11 mouse cellular contexts compared by ENCODE assay signal in genomic region chr11:32588892-32589172, GRCm38 (mm10). TPM values are rescaled to one million over a fixed set of nuclear protein-coding genes. Genes with fewer than 3 reads are reported as not detected.
DNase-seq lines count a peak whose midpoint lies in the region; ATAC-seq and TF ChIP-seq lines count a peak whose summit lies in the region.
"Had no signal": no experiment of that assay in that cellular context is flagged by ENCODE, and none has a peak within 500 bp of the region (broad histone marks: within the 10 kb centered on the region; RNA-seq: fewer than 3 reads in every experiment).

No protein-coding gene starts in this region.

- ATAC-seq in kidney, embryonic 16.5 days (ENCODE audit: low FRiP score, low TSS enrichment) = 0 out of 2 replicates have a peak, but pooled peaks have one; percentile 11
- ATAC-seq in forebrain, embryonic 15.5 days (replicated peaks) = peak; percentile 58
- ATAC-seq in hindbrain, embryonic 16.5 days = peak; percentile 9; the same call in 1 of the 2 replicates
- ATAC-seq in midbrain, postnatal 0 days (ENCODE audit: low FRiP score) = 0 out of 2 replicates have a peak, but pooled peaks have one; percentile 17
- no peak for ATAC-seq in erythroid progenitor cell, adult 5-6 weeks (replicated peaks; ENCODE audit: low FRiP score, poor library complexity, severe bottlenecking)
- ATAC-seq: liver, postnatal 0 days had no signal

- peaks cover 9% of the 10 kb centered on the region for H3K4me1 ChIP-seq in kidney, embryonic 16.5 days (ENCODE audit: insufficient read depth, low read length)
- H3K4me1 ChIP-seq in kidney, adult 2 months (ENCODE audit: control insufficient read depth, insufficient read depth, low read length) = no peaks in the 10 kb centered on the region
- H3K4me1 ChIP-seq in forebrain, embryonic 15.5 days = peaks cover 15% of the 10 kb centered on the region
- H3K4me1 ChIP-seq in hindbrain, embryonic 16.5 days (ENCODE audit: control insufficient read depth, insufficient read depth, low read depth, low read length) = peaks cover 8% of the 10 kb centered on the region; the same call in 1 of the 2 replicates
- H3K4me1 ChIP-seq in midbrain, postnatal 0 days (ENCODE audit: insufficient read depth, low read length) = no peaks in the 10 kb centered on the region

- TF ChIP-seq CTCF in kidney, adult 2 months (conservative IDR thresholded peaks at IDR 0.05; ENCODE audit: insufficient read depth, insufficient read length, low read depth, low read length) = no peak
- no peak for TF ChIP-seq CTCF in midbrain, postnatal 0 days (IDR thresholded peaks at IDR 0.05)

- TF ChIP-seq POLR2A in kidney, adult 2 months (IDR thresholded peaks at IDR 0.05; ENCODE audit: low read depth, low read length) = no peak

- no peak overlapping the region for H3K27ac ChIP-seq in kidney, embryonic 16.5 days (ENCODE audit: low read length)
- no peak overlapping the region for H3K27ac ChIP-seq in kidney, adult 2 months (ENCODE audit: insufficient read depth, low read depth, low read length)
- no peak overlapping the region for H3K27ac ChIP-seq in forebrain, embryonic 15.5 days (replicated peaks)
- H3K27ac ChIP-seq in hindbrain, embryonic 16.5 days (ENCODE audit: low read depth, low read length) = no peak overlapping the region
- H3K27ac ChIP-seq in midbrain, postnatal 0 days (ENCODE audit: low read depth, low read length) = no peak overlapping the region
- H3K27ac ChIP-seq: layer of hippocampus, adult 2 months had no signal

- no peak overlapping the region for H3K9ac ChIP-seq in kidney, embryonic 16.5 days (replicated peaks; ENCODE audit: low read length)
- H3K9ac ChIP-seq in forebrain, embryonic 15.5 days (replicated peaks) = no peak overlapping the region
- H3K9ac ChIP-seq in hindbrain, embryonic 16.5 days (ENCODE audit: low read depth, low read length) = peak overlapping the region; percentile 37
- H3K9ac ChIP-seq in midbrain, postnatal 0 days (replicated peaks; ENCODE audit: low read length, poor library complexity, severe bottlenecking) = no peak overlapping the region
- H3K9ac ChIP-seq: liver, postnatal 0 days had no signal

- 85% methylated on average over 11 of the region's 11 CpGs for WGBS in kidney, embryonic 16.5 days
- 83% methylated on average over 11 of the region's 11 CpGs for WGBS in kidney, adult 2 months
- WGBS in forebrain, embryonic 15.5 days = 79% methylated on average over 11 of the region's 11 CpGs
- 76% methylated on average over 11 of the region's 11 CpGs for WGBS in hindbrain, embryonic 16.5 days
- WGBS in midbrain, postnatal 0 days = 75% methylated on average over 11 of the region's 11 CpGs

- H3K4me2 ChIP-seq in kidney, embryonic 16.5 days (replicated peaks; ENCODE audit: low read depth, low read length) = no peak overlapping the region
- H3K4me2 ChIP-seq in forebrain, embryonic 15.5 days (replicated peaks) = no peak overlapping the region
- H3K4me2 ChIP-seq in hindbrain, embryonic 16.5 days (ENCODE audit: low read length) = no peak overlapping the region; the same call in 1 of the 2 replicates
- no peak overlapping the region for H3K4me2 ChIP-seq in midbrain, postnatal 0 days (ENCODE audit: low read depth, low read length, poor library complexity, severe bottlenecking)
- H3K4me2 ChIP-seq: heart, embryonic 11.5 days had no signal

- 0 out of 2 replicates have a peak, but pooled peaks cover 3% of the 10 kb centered on the region for H3K36me3 ChIP-seq in kidney, embryonic 16.5 days (ENCODE audit: insufficient read depth, low read length)
- no peaks in the 10 kb centered on the region for H3K36me3 ChIP-seq in kidney, adult 2 months (ENCODE audit: control insufficient read depth, insufficient read depth, low read length)
- H3K36me3 ChIP-seq in forebrain, embryonic 15.5 days = no peaks in the 10 kb centered on the region
- H3K36me3 ChIP-seq in hindbrain, embryonic 16.5 days (ENCODE audit: control insufficient read depth, insufficient read depth, low read length) = no peaks in the 10 kb centered on the region
- H3K36me3 ChIP-seq in midbrain, postnatal 0 days (ENCODE audit: insufficient read depth, low read length) = no peaks in the 10 kb centered on the region

- H3K9me3 ChIP-seq in kidney, embryonic 16.5 days (ENCODE audit: low read length) = no peaks in the 10 kb centered on the region
- no peaks in the 10 kb centered on the region for H3K9me3 ChIP-seq in forebrain, embryonic 15.5 days
- H3K9me3 ChIP-seq in hindbrain, embryonic 16.5 days (ENCODE audit: control insufficient read depth, low read length) = no peaks in the 10 kb centered on the region
- no peaks in the 10 kb centered on the region for H3K9me3 ChIP-seq in midbrain, postnatal 0 days (ENCODE audit: low read length)

- no peak overlapping the region for H3K4me3 ChIP-seq in kidney, embryonic 16.5 days (ENCODE audit: low read length)
- no peak overlapping the region for H3K4me3 ChIP-seq in kidney, adult 2 months (ENCODE audit: insufficient read depth, low read depth, low read length)
- no peak overlapping the region for H3K4me3 ChIP-seq in forebrain, embryonic 15.5 days
- no peak overlapping the region for H3K4me3 ChIP-seq in hindbrain, embryonic 16.5 days (ENCODE audit: low read length)
- no peak overlapping the region for H3K4me3 ChIP-seq in midbrain, postnatal 0 days (ENCODE audit: low read depth, low read length)
- H3K4me3 ChIP-seq: layer of hippocampus, adult 2 months had no signal

- no peak for DNase-seq in kidney, adult 2 months
- no peak for DNase-seq in midbrain, postnatal 0 days (ENCODE audit: low spot score)
- DNase-seq in urinary bladder, postnatal 14 days (ENCODE audit: low spot score) = no peak
- DNase-seq in heart, postnatal 4 days = no peak

- no peaks in the 10 kb centered on the region for H3K27me3 ChIP-seq in kidney, embryonic 16.5 days (ENCODE audit: insufficient read depth, low read length)
- no peaks in the 10 kb centered on the region for H3K27me3 ChIP-seq in kidney, adult 2 months (replicated peaks; ENCODE audit: control insufficient read depth, insufficient read depth, low read length)
- no peaks in the 10 kb centered on the region for H3K27me3 ChIP-seq in forebrain, embryonic 15.5 days
- H3K27me3 ChIP-seq in hindbrain, embryonic 16.5 days (replicated peaks; ENCODE audit: control insufficient read depth, insufficient read depth, low read length) = no peaks in the 10 kb centered on the region
- H3K27me3 ChIP-seq in midbrain, postnatal 0 days (ENCODE audit: insufficient read depth, low read length) = no peaks in the 10 kb centered on the region

RNA-seq across cellular contexts. Expression of gene Fbxw11, which starts 53.7 kb away (rescaled TPM):
- 91.3 and 95.2 TPM in 2 replicates for polyA plus RNA-seq in kidney, embryonic 16.5 days (2015; fragmentation: Nextera tagmentation; extraction: Ambion mirVana)
- 62.2 and 63.7 TPM in 2 replicates for polyA plus RNA-seq in kidney, adult 2 months (2012; rRNA removed)
- polyA plus RNA-seq in forebrain, embryonic 15.5 days (2015; fragmentation: Nextera tagmentation; extraction: Ambion mirVana) = 125 and 127 TPM in 2 replicates
- polyA plus RNA-seq in hindbrain, embryonic 16.5 days (2015; fragmentation: Nextera tagmentation; extraction: Ambion mirVana) = 106 and 121 TPM in 2 replicates
- 130 and 140 TPM in 2 replicates for total RNA-seq in midbrain, postnatal 0 days (2014; rRNA removed)
- 97.1 and 100 TPM in 2 replicates for polyA plus RNA-seq in midbrain, postnatal 0 days (2015; fragmentation: Nextera tagmentation; extraction: Ambion mirVana)
- total RNA-seq in heart, postnatal 4 days (2021) = 10 to 100 TPM; 77.1 to 77.3 TPM
- total RNA-seq in erythroid progenitor cell, adult 5-6 weeks (2015; ENCODE audit: low replicate concordance) = 8.4 and 16.6 TPM in 2 replicates
- total RNA-seq in erythroid progenitor cell, adult 5-6 weeks (2017; ENCODE audit: low replicate concordance) = 14.9 and 30.0 TPM in 2 replicates

RNA-seq across cellular contexts. Expression of gene Stk10, which starts 55.7 kb away (rescaled TPM):
- 5.6 and 6.5 TPM in 2 replicates for polyA plus RNA-seq in kidney, embryonic 16.5 days (2015; fragmentation: Nextera tagmentation; extraction: Ambion mirVana)
- polyA plus RNA-seq in kidney, adult 2 months (2012; rRNA removed) = 6.3 and 9.4 TPM in 2 replicates
- polyA plus RNA-seq in forebrain, embryonic 15.5 days (2015; fragmentation: Nextera tagmentation; extraction: Ambion mirVana) = 1.4 and 2.1 TPM in 2 replicates
- polyA plus RNA-seq in hindbrain, embryonic 16.5 days (2015; fragmentation: Nextera tagmentation; extraction: Ambion mirVana) = 2.4 and 2.5 TPM in 2 replicates
- total RNA-seq in midbrain, postnatal 0 days (2014; rRNA removed) = 4.7 and 9.4 TPM in 2 replicates
- polyA plus RNA-seq in midbrain, postnatal 0 days (2015; fragmentation: Nextera tagmentation; extraction: Ambion mirVana) = 0.87 and 0.99 TPM in 2 replicates
- total RNA-seq in heart, postnatal 4 days (2021) = 10 to 100 TPM; 11.8 to 12.7 TPM
- total RNA-seq in erythroid progenitor cell, adult 5-6 weeks (2015; ENCODE audit: low replicate concordance) = 14.3 and 15.1 TPM in 2 replicates
- total RNA-seq in erythroid progenitor cell, adult 5-6 weeks (2017; ENCODE audit: low replicate concordance) = 8.3 and 10.0 TPM in 2 replicates

RNA-seq across cellular contexts. Expression of gene Efcab9, which starts 57.0 kb away (rescaled TPM):
- polyA plus RNA-seq in kidney, embryonic 16.5 days (2015; fragmentation: Nextera tagmentation; extraction: Ambion mirVana) = 0.47 and 0.68 TPM in 2 replicates
- polyA plus RNA-seq in kidney, adult 2 months (2012; rRNA removed) = 0.14 TPM in 1 of 2 replicates, not detected in the other
- 0.55 TPM in 1 of 2 replicates, not detected in the other for polyA plus RNA-seq in forebrain, embryonic 15.5 days (2015; fragmentation: Nextera tagmentation; extraction: Ambion mirVana)
- 0.54 TPM in 1 of 2 replicates, not detected in the other for polyA plus RNA-seq in hindbrain, embryonic 16.5 days (2015; fragmentation: Nextera tagmentation; extraction: Ambion mirVana)
- not detected in 2 replicates for total RNA-seq in midbrain, postnatal 0 days (2014; rRNA removed)
- not detected in 2 replicates for polyA plus RNA-seq in midbrain, postnatal 0 days (2015; fragmentation: Nextera tagmentation; extraction: Ambion mirVana)
- total RNA-seq in heart, postnatal 4 days (2021) = under 1 TPM in 1 of 2 experiments, not detected in 1; 0.47 TPM
- not detected in 2 replicates for total RNA-seq in erythroid progenitor cell, adult 5-6 weeks (2015; ENCODE audit: low replicate concordance)
- total RNA-seq in erythroid progenitor cell, adult 5-6 weeks (2017; ENCODE audit: low replicate concordance) = not detected in 2 replicates
